Mouse (Mus musculus): ENCODE results near the gene Cd300lg. TPM values are rescaled to one million over a fixed set of nuclear protein-coding genes. Genes with fewer than 3 reads are reported as not detected.
A peak's percentile ranks its signal among the peaks of the same experiment; 100 is the strongest.

The Cd300lg gene
- total RNA-seq, 1 experiment: not detected

- Histone ChIP-seq H3K9ac (ENCODE audit: insufficient read depth, low read depth, low read length, poor library complexity, severe bottlenecking) (no peak overlapping the region), H3K4me3 (ENCODE audit: insufficient read depth in 1 of 2, low read depth in 1 of 2, low read length in 2 of 2, poor library complexity in 1 of 2, severe bottlenecking in 1 of 2) (no peak overlapping the region), H3K9me3 (ENCODE audit: control insufficient read depth, insufficient read depth, low read depth, low read length) (no peaks in the 10 kb centered on the region), H3K27ac (ENCODE audit: insufficient read depth, low read depth, low read length, poor library complexity, severe bottlenecking) (no peak overlapping the region), H3K36me3 (ENCODE audit: control insufficient read depth, insufficient read depth, low read length, poor library complexity, severe bottlenecking) (no peaks in the 10 kb centered on the region), H3K4me1 (ENCODE audit: control insufficient read depth in 2 of 2, insufficient read depth in 2 of 2, low read length in 2 of 2, poor library complexity in 1 of 2) (peaks cover 2 to 7% of the 10 kb centered on the region in 2 experiments; a peak in 1 of 4 replicates)
- TF ChIP-seq CHD2 (IDR thresholded peaks at IDR 0.05; ENCODE audit: low read depth, low read length): no peak
- TF ChIP-seq HCFC1 (IDR thresholded peaks at IDR 0.05; ENCODE audit: borderline replicate concordance, insufficient read depth, low read length): no peak
- TF ChIP-seq ZNF384 (IDR thresholded peaks at IDR 0.05; ENCODE audit: low read depth, low read length): no peak
- no peak for TF ChIP-seq MAFK (IDR thresholded peaks at IDR 0.05; ENCODE audit: insufficient read depth, low read depth, low read length)
- no peak for TF ChIP-seq ZC3H11A (IDR thresholded peaks at IDR 0.05; ENCODE audit: borderline replicate concordance, low read depth, low read length)
- in situ Hi-C loops (cut with MboI; ENCODE audit: low sequenced_read_pairs in 2 of 2, unreplicated experiment in 2 of 2): no loop called here
- DNase-seq (ENCODE audit: low read depth, low spot score): no peak
Observed at GRCm38 (mm10) chr11:102053183-102053582, 11.9 kb downstream of the Cd300lg start.

GRCm38 (mm10) chr11:102053847-102054246, 12.5 kb downstream of the Cd300lg start:
- no peak overlapping the region for H3K9ac ChIP-seq (ENCODE audit: insufficient read depth, low read depth, low read length, poor library complexity, severe bottlenecking)
- in situ Hi-C loops (cut with MboI; ENCODE audit: low sequenced_read_pairs in 2 of 2, unreplicated experiment in 2 of 2): no loop called here
- TF ChIP-seq CHD2 (IDR thresholded peaks at IDR 0.05; ENCODE audit: low read depth, low read length) (no peak), ZNF384 (IDR thresholded peaks at IDR 0.05; ENCODE audit: low read depth, low read length) (no peak), HCFC1 (IDR thresholded peaks at IDR 0.05; ENCODE audit: borderline replicate concordance, insufficient read depth, low read length) (no peak), MAFK (IDR thresholded peaks at IDR 0.05; ENCODE audit: insufficient read depth, low read depth, low read length) (no peak)
- no peak overlapping the region for H3K4me3 ChIP-seq (ENCODE audit: insufficient read depth in 1 of 2, low read depth in 1 of 2, low read length in 2 of 2, poor library complexity in 1 of 2, severe bottlenecking in 1 of 2)
- H3K9me3 ChIP-seq (ENCODE audit: control insufficient read depth, insufficient read depth, low read depth, low read length): no peaks in the 10 kb centered on the region
- H3K4me1 ChIP-seq (ENCODE audit: control insufficient read depth in 2 of 2, insufficient read depth in 2 of 2, low read length in 2 of 2, poor library complexity in 1 of 2): peaks cover 2 to 7% of the 10 kb centered on the region in 2 experiments; a peak in 1 of 4 replicates
- H3K36me3 ChIP-seq (ENCODE audit: control insufficient read depth, insufficient read depth, low read length, poor library complexity, severe bottlenecking): no peaks in the 10 kb centered on the region
- H3K27ac ChIP-seq (ENCODE audit: insufficient read depth, low read depth, low read length, poor library complexity, severe bottlenecking): no peak overlapping the region
- peak; percentile 68 for DNase-seq (ENCODE audit: low read depth, low spot score)

- TF ChIP-seq HCFC1 (IDR thresholded peaks at IDR 0.05; ENCODE audit: borderline replicate concordance, insufficient read depth, low read length) (no peak; the same call in 1 of the 2 replicates), CHD2 (IDR thresholded peaks at IDR 0.05; ENCODE audit: low read depth, low read length) (no peak), ZC3H11A (IDR thresholded peaks at IDR 0.05; ENCODE audit: borderline replicate concordance, low read depth, low read length) (0 out of 2 replicates have a peak, but pooled peaks have one; percentile 23), MAFK (IDR thresholded peaks at IDR 0.05; ENCODE audit: insufficient read depth, low read depth, low read length) (no peak), ZNF384 (IDR thresholded peaks at IDR 0.05; ENCODE audit: low read depth, low read length) (peak; percentile 94; the same call in 1 of the 2 replicates)
- no peak overlapping the region for H3K27ac ChIP-seq (ENCODE audit: insufficient read depth, low read depth, low read length, poor library complexity, severe bottlenecking)
- H3K9me3 ChIP-seq (ENCODE audit: control insufficient read depth, insufficient read depth, low read depth, low read length): no peaks in the 10 kb centered on the region
- peaks cover 0 to 2% of the 10 kb centered on the region in 2 experiments; a peak in 1 of 4 replicates for H3K4me1 ChIP-seq (ENCODE audit: control insufficient read depth in 2 of 2, insufficient read depth in 2 of 2, low read length in 2 of 2, poor library complexity in 1 of 2)
- no peaks in the 10 kb centered on the region for H3K36me3 ChIP-seq (ENCODE audit: control insufficient read depth, insufficient read depth, low read length, poor library complexity, severe bottlenecking)
- peak overlapping the region; percentile 52 for H3K9ac ChIP-seq (ENCODE audit: insufficient read depth, low read depth, low read length, poor library complexity, severe bottlenecking)
- peak overlapping the region; percentile 51 to 57 for H3K4me3 ChIP-seq (ENCODE audit: insufficient read depth in 1 of 2, low read depth in 1 of 2, low read length in 2 of 2, poor library complexity in 1 of 2, severe bottlenecking in 1 of 2)
- in situ Hi-C loops (cut with MboI; ENCODE audit: low sequenced_read_pairs in 2 of 2, unreplicated experiment in 2 of 2): no loop called here
- DNase-seq (ENCODE audit: low read depth, low spot score): peak; percentile 61
Observed at GRCm38 (mm10) chr11:102061236-102061940, 20.1 kb downstream of the Cd300lg start.

- Histone ChIP-seq H3K9ac (ENCODE audit: insufficient read depth, low read depth, low read length, poor library complexity, severe bottlenecking) (no peak overlapping the region), H3K4me3 (ENCODE audit: insufficient read depth in 1 of 2, low read depth in 1 of 2, low read length in 2 of 2, poor library complexity in 1 of 2, severe bottlenecking in 1 of 2) (no peak overlapping the region; a peak in 1 of 4 replicates), H3K36me3 (ENCODE audit: control insufficient read depth, insufficient read depth, low read length, poor library complexity, severe bottlenecking) (no peaks in the 10 kb centered on the region)
Observed at GRCm38 (mm10) chr11:102061941-102062473, 20.7 kb downstream of the Cd300lg start.

More at GRCm38 (mm10) chr11:102061941-102062473, 20.7 kb downstream of the Cd300lg start:
- peaks cover 0 to 2% of the 10 kb centered on the region in 2 experiments; a peak in 1 of 4 replicates for H3K4me1 ChIP-seq (ENCODE audit: control insufficient read depth in 2 of 2, insufficient read depth in 2 of 2, low read length in 2 of 2, poor library complexity in 1 of 2)
- no peak overlapping the region for H3K27ac ChIP-seq (ENCODE audit: insufficient read depth, low read depth, low read length, poor library complexity, severe bottlenecking)
- no peaks in the 10 kb centered on the region for H3K9me3 ChIP-seq (ENCODE audit: control insufficient read depth, insufficient read depth, low read depth, low read length)
- DNase-seq (ENCODE audit: low read depth, low spot score): no peak
- in situ Hi-C loops (cut with MboI; ENCODE audit: low sequenced_read_pairs in 2 of 2, unreplicated experiment in 2 of 2): no loop called here
- TF ChIP-seq ZNF384 (IDR thresholded peaks at IDR 0.05; ENCODE audit: low read depth, low read length): no peak
- TF ChIP-seq ZC3H11A (IDR thresholded peaks at IDR 0.05; ENCODE audit: borderline replicate concordance, low read depth, low read length): no peak
- TF ChIP-seq HCFC1 (IDR thresholded peaks at IDR 0.05; ENCODE audit: borderline replicate concordance, insufficient read depth, low read length): no peak
- no peak for TF ChIP-seq MAFK (IDR thresholded peaks at IDR 0.05; ENCODE audit: insufficient read depth, low read depth, low read length)
- no peak for TF ChIP-seq CHD2 (IDR thresholded peaks at IDR 0.05; ENCODE audit: low read depth, low read length)
